Mouse (Mus musculus) T-cell, adult 2 months (primary cell): ENCODE measurements around the gene Twist2.

Experiments used
- DNase-seq: peaks from one replicate; pipeline ENCODE4 v3.0.0; 2022; ENCODE audit warnings: low spot score

The Twist2 gene

DNA sequence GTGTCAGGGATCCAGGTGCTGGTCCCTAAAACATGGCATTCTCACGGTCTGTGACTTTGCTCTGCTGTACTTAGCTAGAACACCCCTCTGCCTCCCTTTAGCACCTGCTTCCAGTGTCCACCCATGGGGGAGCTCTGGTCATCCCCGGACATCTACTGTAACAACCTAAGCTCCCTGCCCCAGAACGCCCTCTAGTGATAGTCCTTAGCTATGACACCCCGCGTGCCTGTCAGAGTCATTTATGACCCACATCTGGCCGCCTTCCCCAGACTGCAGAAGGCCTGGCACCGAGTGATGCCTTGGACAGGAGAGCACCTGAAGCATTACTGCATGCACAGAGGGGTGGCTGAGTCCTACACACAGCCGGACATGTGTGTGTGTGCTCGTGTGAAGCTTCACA lies 18.0 kb downstream of the Twist2 start:
- DNase-seq: no peak

DNA sequence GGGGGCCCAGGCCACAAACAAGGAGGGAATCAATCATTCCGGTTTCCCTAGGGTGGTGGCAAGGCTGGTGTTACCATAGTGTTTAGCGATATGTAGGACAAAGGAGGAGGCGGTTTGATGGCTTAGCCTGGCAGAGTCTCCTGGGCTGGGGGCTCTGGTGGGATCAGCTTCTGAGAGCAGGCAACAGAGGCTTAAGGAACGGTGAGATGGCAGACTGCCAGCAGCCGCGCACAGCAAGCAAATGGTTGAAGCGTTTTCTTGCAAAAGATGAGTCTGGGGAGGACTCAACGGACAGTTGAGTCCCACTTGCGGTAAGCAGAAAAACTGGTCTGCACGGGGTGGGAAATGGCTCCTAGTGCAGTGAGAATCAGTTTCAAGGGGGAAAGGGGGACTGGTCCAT lies 19.3 kb downstream of the Twist2 start:
- no peak for DNase-seq

GRCm38 (mm10) chr1:91822316-91822824 lies 21.1 kb downstream of the Twist2 start:
- DNase-seq: no peak

- DNase-seq: no peak
Measured at GRCm38 (mm10) chr1:91823530-91823929, 22.3 kb downstream of the Twist2 start.

GRCm38 (mm10) chr1:91823951-91824350 lies 22.7 kb downstream of the Twist2 start:
- DNase-seq: no peak

- no peak for DNase-seq
Measured at GRCm38 (mm10) chr1:91825261-91825660, 24.0 kb downstream of the Twist2 start.

- DNase-seq: no peak
Measured at GRCm38 (mm10) chr1:91831978-91832377, 30.7 kb downstream of the Twist2 start.

DNA sequence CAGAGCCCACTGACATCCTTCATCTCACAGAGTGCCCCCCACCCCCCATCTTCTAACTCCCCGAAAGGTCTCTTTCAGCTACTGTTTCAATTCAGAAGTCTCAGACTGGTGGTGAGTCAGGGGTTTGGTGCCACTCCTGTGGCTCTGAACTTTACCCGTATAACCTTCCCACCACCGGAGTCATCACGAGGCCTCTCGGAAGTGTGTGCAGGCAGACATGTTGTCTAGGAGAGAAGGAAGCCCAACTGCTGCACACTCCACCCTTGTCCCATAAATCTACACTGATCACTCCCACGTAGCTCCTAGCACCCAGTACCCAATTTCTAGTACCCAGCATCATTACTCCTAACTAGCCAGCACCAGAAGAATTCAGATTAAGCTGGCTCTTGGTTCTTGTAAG lies 38.3 kb downstream of the Twist2 start:
- DNase-seq: no peak

GRCm38 (mm10) chr1:91839979-91840378 lies 38.7 kb downstream of the Twist2 start:
- no peak for DNase-seq

DNA sequence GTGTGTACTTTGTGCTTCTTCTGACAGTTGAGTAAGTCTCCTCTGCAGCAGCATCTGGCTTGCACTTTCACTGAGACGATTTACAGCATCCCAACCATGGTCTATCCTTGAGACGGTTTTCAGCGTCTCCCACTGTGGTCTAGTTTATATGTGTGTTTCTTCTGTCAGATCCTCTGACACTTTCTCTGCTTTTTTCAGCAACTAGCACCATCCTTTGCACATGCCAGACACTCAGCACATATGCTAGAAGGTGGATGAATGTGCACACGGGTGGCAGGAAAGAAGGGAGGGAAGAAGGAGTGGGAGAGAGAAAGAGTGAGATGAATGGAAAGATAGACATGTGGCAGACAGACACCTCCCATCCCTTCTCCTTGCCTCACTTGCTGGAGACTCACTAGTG lies 43.0 kb downstream of the Twist2 start:
- DNase-seq: no peak

DNA sequence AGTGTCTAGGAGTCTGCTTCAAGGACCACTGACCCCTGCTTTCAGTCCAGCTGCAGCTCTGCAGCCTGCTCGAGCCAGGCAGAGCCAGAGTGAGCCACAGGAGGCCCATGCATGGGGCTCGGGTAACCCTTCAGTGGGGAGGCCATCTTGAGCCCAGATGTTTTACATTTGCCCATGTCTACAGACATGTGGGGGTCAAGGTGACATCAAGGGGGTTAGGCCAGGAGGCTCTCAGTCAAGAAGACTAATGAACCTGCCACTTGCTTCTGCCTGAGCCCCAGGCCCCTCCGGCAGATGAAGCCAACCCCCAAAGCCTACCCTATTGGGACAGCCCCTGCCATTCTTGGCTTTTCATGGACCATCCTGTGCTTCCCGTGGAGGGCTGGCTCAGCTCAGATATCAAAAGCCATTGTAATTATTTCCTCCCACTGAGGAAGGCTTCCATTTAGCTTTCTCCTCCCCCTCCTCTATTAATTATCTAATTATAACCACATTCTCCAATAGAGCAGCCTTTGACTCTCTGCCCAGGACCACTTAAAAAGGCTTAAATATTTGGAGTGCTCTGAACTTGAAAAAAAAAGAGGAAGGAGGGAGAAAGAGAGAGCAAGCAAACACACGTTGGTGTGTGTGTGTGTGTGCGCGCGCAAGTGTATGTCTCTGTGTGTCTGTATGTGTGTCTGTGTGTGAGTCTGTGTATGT lies 43.6 kb downstream of the Twist2 start:
- no peak for DNase-seq

- DNase-seq: no peak
Measured at GRCm38 (mm10) chr1:91845380-91845957, 44.2 kb downstream of the Twist2 start.

GRCm38 (mm10) chr1:91851300-91851699 lies 50.0 kb downstream of the Twist2 start:
- DNase-seq: no peak

- DNase-seq: no peak
Measured at GRCm38 (mm10) chr1:91856771-91857664, 55.8 kb downstream of the Twist2 start.

DNA sequence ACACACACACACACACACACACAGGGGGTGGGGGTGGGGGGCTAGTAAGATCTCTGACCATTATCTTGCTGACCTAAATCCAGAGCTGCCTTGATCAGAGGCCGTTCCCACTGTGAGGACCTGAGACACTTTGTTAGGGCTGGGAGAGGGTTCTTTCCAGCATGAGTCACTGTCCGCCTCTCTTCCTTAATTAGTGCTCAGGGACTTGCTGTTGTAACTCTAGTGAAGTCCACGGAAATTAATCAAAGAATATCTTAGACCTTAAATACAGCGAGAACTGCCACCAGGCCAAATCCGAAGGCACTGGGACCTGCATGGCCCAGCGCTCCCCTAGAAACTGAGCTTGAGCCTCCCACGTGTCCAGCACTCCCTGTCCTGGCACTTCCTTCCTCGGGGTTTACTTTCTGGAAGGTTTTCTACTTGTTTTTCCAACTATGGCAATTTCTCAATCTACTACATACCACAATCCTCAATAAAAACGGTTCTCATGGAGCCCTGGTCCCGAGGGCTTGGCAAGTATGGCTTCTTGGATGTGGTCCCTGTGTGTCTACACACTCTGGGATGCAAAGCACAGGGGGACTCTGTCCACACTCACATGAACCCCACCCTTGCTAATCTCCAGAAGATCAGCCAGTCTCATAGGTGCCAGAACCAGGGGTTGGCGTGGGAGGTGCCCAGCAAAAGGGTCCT lies 57.0 kb downstream of the Twist2 start:
- no peak for DNase-seq

GRCm38 (mm10) chr1:91858901-91859300 lies 57.6 kb downstream of the Twist2 start:
- no peak for DNase-seq

DNA sequence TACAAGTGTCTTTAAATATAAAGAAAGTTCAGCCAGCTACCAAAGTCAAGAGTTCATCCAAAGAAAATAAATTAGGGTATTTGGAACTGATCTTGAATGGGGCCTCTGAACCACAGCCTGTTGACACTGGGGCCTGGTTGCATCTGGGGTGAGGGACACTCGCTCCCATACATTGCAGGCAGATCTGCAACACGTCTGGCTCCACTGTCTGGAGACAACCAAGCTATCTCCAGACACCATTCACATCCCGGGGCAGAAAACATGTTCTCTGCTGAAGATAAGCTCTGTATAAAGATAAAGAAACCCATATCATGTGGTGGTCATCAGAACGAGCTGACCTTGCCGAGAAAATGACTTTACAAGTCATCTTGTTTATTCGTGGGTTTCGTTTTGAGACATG lies 60.2 kb downstream of the Twist2 start:
- DNase-seq: no peak

- DNase-seq: no peak
Measured at GRCm38 (mm10) chr1:91866001-91866400, 64.7 kb downstream of the Twist2 start.

GRCm38 (mm10) chr1:91871101-91871500 lies 69.8 kb downstream of the Twist2 start:
- no peak for DNase-seq

- DNase-seq: no peak
Measured at GRCm38 (mm10) chr1:91872388-91873059, 71.3 kb downstream of the Twist2 start.

- no peak for DNase-seq
Measured at GRCm38 (mm10) chr1:91873572-91874285, 72.5 kb downstream of the Twist2 start.
